ENCODE assay signal across 29 mouse cellular contexts in the genomic region with DNA sequence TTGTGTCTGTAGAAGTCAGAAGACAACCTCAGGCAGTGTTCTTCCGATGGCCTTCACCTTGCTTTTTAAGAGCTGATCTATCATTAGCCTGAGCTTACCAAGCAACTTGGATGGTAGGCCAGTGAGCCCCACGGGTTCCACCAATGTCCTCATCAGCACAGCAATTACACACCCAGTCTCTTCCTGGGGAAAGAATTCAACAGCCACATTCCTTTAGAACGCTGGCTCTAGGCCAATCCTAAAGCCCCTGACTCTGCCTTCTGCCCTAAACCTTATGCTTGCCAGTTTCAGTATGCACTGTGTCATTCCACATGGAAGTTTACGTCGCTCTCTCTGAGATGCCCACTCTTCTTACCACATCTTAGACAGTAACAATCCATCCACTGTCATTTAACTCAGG. TPM values are rescaled to one million over a fixed set of nuclear protein-coding genes. Genes with fewer than 3 reads are reported as not detected.
"Had no signal": no experiment of that assay in that cellular context is flagged by ENCODE, and none has a peak within 500 bp of the region (broad histone marks: within the 10 kb centered on the region; RNA-seq: fewer than 3 reads in every experiment).

No protein-coding gene starts in this region.

- ATAC-seq: hindbrain, embryonic 16.5 days; inflammation-experienced regulatory T-cells, adult 6 months; intestine, embryonic 15.5 days; intestine, postnatal 0 days had no signal

- H3K4me3 ChIP-seq: gastrocnemius, adult 2 months; heart, adult 2 months; heart, embryonic 12.5 days; hindbrain, embryonic 10.5 days; hindbrain, embryonic 12.5 days; intestine, embryonic 15.5 days; layer of hippocampus, adult 2 months; left cerebral cortex, adult 2 months; limb, embryonic 13.5 days had no signal

- H3K9me3 ChIP-seq: heart, embryonic 12.5 days; hindbrain, embryonic 10.5 days; hindbrain, embryonic 12.5 days; intestine, embryonic 15.5 days; limb, embryonic 13.5 days had no signal

- H3K36me3 ChIP-seq: heart, embryonic 12.5 days; hindbrain, embryonic 10.5 days; hindbrain, embryonic 12.5 days; intestine, embryonic 15.5 days; limb, embryonic 13.5 days had no signal

- H3K4me1 ChIP-seq: hindbrain, embryonic 12.5 days had no signal

- H3K27me3 ChIP-seq: hindbrain, embryonic 12.5 days; intestine, embryonic 15.5 days; limb, embryonic 13.5 days had no signal

- H3K27ac ChIP-seq: gastrocnemius, adult 2 months; heart, adult 2 months; hindbrain, embryonic 10.5 days; hindbrain, embryonic 12.5 days; hindbrain, embryonic 14.5 days; intestine, embryonic 15.5 days; layer of hippocampus, adult 2 months; left cerebral cortex, adult 2 months; limb, embryonic 13.5 days had no signal

- DNase-seq: gastrocnemius, adult 2 months; gastrocnemius, postnatal 10 days; gastrocnemius, postnatal 25 days; heart, adult 2 months; heart, postnatal 10 days; heart, postnatal 4 days; kidney, adult 18-20 months; kidney, adult 8-10 months; kidney, postnatal 25 days; kidney, postnatal 4 days; liver had no signal

- H3K4me2 ChIP-seq: heart, embryonic 12.5 days; hindbrain, embryonic 12.5 days; hindbrain, embryonic 14.5 days; intestine, embryonic 15.5 days; limb, embryonic 13.5 days; liver, embryonic 11.5 days had no signal

- H3K9ac ChIP-seq: heart, embryonic 12.5 days; hindbrain, embryonic 12.5 days; hindbrain, embryonic 14.5 days; intestine, embryonic 15.5 days; limb, embryonic 13.5 days had no signal

RNA-seq across cellular contexts. Expression of a gene that starts 52.8 kb away (rescaled TPM):
- polyA plus RNA-seq: frontal cortex, adult 2 months; heart, adult 2 months; heart, embryonic 12.5 days; heart, embryonic 14.5 days; heart, embryonic 16.5 days; hindbrain, embryonic 10.5 days; hindbrain, embryonic 12.5 days; hindbrain, embryonic 14.5 days; hindbrain, embryonic 16.5 days; inflammation-experienced regulatory T-cells, adult 6 months; intestine, embryonic 15.5 days; intestine, postnatal 0 days; kidney, embryonic 14.5 days; kidney, embryonic 16.5 days; limb, embryonic 11.5 days; limb, embryonic 13.5 days; liver, embryonic 11.5 days had no signal
